Mouse (Mus musculus) hindbrain, embryonic 12.5 days (tissue): ENCODE measurements around the gene Nudc. TPM values are rescaled to one million over a fixed set of nuclear protein-coding genes. Genes with fewer than 3 reads are reported as not detected.

Experiments used
- ATAC-seq: fragments of 200-750 bp; cut with Nextera tagmentation; 2 replicates; pipeline ENCODE4 v1.8.0; 2017; ENCODE audit warnings: moderate TSS enrichment; ENCODE audit not compliant: low FRiP score
- H3K27ac ChIP-seq: fragments of 300-500 bp; sonication (generic); 2 replicates; pipeline ENCODE4 v1.5.1; 2016; ENCODE audit warnings: mild to moderate bottlenecking
- H3K27me3 ChIP-seq: fragments of 300-500 bp; sonication (generic); 2 replicates; pipeline ENCODE4 v1.6.1; 2016; ENCODE audit warnings: mild to moderate bottlenecking
- H3K36me3 ChIP-seq: fragments of 300-500 bp; sonication (generic); 2 replicates; pipeline ENCODE4 v1.6.1; 2016; ENCODE audit warnings: mild to moderate bottlenecking
- H3K4me1 ChIP-seq: fragments of 300-500 bp; sonication (generic); 2 replicates; pipeline ENCODE4 v1.6.1; 2016
- H3K4me2 ChIP-seq: fragments of 300-500 bp; sonication (generic); replicated peaks from 2 replicates; pipeline ENCODE4 v1.6.1; 2016; ENCODE audit warnings: mild to moderate bottlenecking
- H3K4me3 ChIP-seq: fragments of 300-500 bp; sonication (generic); 2 replicates; pipeline ENCODE4 v1.5.1; 2016; ENCODE audit warnings: mild to moderate bottlenecking
- H3K9ac ChIP-seq: fragments of 300-500 bp; sonication (generic); 2 replicates; pipeline ENCODE4 v1.6.1; 2016; ENCODE audit warnings: mild to moderate bottlenecking, moderate library complexity
- H3K9me3 ChIP-seq: fragments of 300-500 bp; sonication (generic); replicated peaks from 2 replicates; pipeline ENCODE4 v1.6.1; 2016; ENCODE audit warnings: mild to moderate bottlenecking
- WGBS: fragments of 180-500 bp; shearing (Covaris S2); methylation state at CpG from one replicate; pipeline ENCODE4 v1.1.7; 2016; 5-methylcytosine and 5-hydroxymethylcytosine counted together
- polyA plus RNA-seq: library from polyadenylated mRNA; unstranded; fragments of >200 nt; fragmentation: Nextera tagmentation; extraction: Ambion mirVana; gene quantifications from 2 replicates; pipeline ENCODE4 v1.2.1, GENCODE M21; 2016

Nudc gene
- polyA plus RNA-seq, 1 experiment from 2014 or later: 326 TPM

DNA sequence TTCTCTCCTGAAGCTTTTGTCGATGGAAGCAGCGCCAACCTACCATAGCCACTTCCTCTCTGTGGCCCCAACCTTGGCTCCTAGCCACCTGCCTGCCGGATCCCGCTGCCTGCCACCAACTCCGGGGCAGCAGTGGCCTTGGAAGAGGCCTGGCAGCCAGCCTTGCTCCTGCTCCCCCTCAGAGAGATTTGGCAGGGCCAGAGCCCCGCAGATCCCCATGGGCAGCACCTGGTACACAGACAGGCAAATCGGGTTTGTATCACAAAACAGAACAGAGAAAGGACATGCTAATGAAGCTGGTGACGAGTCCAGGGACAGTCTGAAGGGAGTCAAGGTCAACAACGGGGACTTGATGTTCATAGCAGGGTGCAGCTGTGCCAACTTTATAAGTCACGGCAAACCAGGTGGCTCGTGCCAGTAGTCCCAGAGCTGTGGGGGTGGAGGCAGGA is 17.4 kb upstream of the Nudc start:
- Histone ChIP-seq H3K27ac (no peak overlapping the region), H3K9ac (no peak overlapping the region), H3K36me3 (no peaks in the 10 kb centered on the region), H3K4me1 (no peaks in the 10 kb centered on the region), H3K27me3 (no peaks in the 10 kb centered on the region), H3K4me3 (no peak overlapping the region), H3K4me2 (no peak overlapping the region), H3K9me3 (no peaks in the 10 kb centered on the region; the same call in 1 of the 2 replicates)
- 78% methylated on average over 11 of the region's 11 CpGs for WGBS
- no peak for ATAC-seq

GRCm38 (mm10) chr4:133561622-133562021 is 15.8 kb upstream of the Nudc start:
- Histone ChIP-seq H3K4me1 (no peaks in the 10 kb centered on the region), H3K9me3 (no peaks in the 10 kb centered on the region; the same call in 1 of the 2 replicates), H3K27me3 (no peaks in the 10 kb centered on the region), H3K4me2 (no peak overlapping the region), H3K36me3 (no peaks in the 10 kb centered on the region), H3K27ac (no peak overlapping the region), H3K9ac (no peak overlapping the region), H3K4me3 (no peak overlapping the region)
- 73% methylated on average over 4 of the region's 4 CpGs for WGBS
- no peak for ATAC-seq

GRCm38 (mm10) chr4:133559846-133560245 is 14.1 kb upstream of the Nudc start:
- H3K36me3 ChIP-seq: no peaks in the 10 kb centered on the region
- H3K4me1 ChIP-seq: no peaks in the 10 kb centered on the region
- H3K9me3 ChIP-seq: no peaks in the 10 kb centered on the region; the same call in 1 of the 2 replicates
- 77% methylated on average over 4 of the region's 4 CpGs for WGBS
- ATAC-seq: no peak
- H3K4me3 ChIP-seq: no peak overlapping the region
- no peaks in the 10 kb centered on the region; the same call in 1 of the 2 replicates for H3K27me3 ChIP-seq
- no peak overlapping the region for H3K9ac ChIP-seq
- H3K4me2 ChIP-seq: no peak overlapping the region
- H3K27ac ChIP-seq: no peak overlapping the region

DNA sequence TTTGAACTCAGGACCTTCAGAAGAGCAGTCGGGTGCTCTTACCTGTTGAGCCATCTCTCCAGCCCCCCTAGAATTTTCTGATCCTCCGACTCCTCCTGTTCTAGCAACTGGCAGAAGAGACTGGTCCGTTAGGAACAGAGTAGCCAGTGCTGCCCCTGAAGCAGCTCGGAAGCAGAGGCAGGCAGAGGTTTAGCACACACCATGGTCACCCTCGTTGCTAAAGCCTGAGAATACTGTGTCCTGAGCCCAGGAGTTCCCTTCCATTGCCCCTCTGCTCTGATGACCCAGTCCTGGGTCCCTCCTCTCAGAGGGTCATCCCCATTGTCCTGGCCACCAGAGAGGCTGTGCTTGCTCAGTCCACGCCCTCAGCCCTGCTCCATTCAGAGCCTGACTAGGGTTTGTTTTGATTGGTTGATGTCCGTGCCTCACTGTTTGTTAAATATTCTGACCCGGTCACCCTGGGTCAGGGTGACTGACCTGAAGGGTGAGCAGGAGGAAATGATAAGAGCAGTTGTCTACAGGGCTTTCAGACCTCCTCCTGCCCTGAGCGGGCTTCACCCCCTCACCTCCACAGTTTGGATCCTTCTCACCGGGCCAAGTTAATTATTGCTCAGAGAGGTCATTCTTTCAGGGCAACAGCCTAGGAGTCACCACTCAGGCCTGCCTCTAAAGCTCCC is 11.4 kb upstream of the Nudc start:
- Histone ChIP-seq H3K4me3 (no peak overlapping the region), H3K36me3 (no peaks in the 10 kb centered on the region), H3K27ac (no peak overlapping the region), H3K9me3 (no peaks in the 10 kb centered on the region), H3K27me3 (peaks cover 8% of the 10 kb centered on the region), H3K9ac (no peak overlapping the region), H3K4me2 (no peak overlapping the region), H3K4me1 (no peaks in the 10 kb centered on the region)
- no peak for ATAC-seq
- 26% methylated on average over 10 of the region's 10 CpGs for WGBS

DNA sequence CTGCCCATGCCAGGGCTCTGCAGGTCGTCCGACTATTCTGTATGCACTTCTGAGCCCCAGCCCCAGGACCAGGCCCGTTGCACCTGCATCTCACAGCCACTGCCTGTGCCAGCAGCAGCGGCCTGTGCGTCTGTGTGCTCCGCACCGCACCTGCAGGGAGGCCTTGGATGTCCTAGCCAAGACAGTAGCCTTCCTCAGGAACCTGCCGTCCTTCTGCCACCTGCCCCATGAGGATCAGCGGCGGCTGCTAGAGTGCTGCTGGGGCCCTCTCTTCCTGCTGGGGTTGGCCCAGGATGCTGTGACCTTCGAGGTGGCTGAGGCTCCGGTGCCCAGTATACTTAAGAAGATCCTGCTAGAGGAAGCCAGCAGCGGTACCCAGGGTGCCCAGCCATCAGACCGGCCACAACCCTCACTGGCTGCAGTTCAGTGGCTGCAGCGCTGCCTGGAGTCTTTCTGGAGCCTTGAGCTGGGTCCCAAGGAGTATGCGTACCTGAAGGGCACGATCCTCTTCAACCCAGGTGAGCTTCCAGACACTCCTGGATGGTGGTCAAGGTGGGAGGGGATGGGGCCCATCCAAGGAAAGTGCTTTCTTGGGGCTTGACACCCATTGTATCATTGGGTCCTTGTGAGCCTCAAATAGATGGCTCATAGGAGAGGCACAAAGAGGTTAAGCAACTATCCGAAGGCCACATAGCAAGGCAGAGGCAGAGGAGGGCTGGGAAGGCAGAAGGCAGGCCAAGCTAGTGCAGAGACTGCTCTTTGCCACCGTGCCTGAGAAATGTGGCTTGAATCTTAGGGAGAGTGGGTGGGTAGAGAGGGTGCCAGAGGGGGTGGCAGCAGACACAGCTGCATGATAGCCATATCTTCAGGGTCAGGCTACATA is 7.9 kb upstream of the Nudc start:
- no peak for ATAC-seq
- WGBS: 71% methylated on average over 19 of the region's 19 CpGs
- no peak overlapping the region for H3K9ac ChIP-seq
- H3K36me3 ChIP-seq: no peaks in the 10 kb centered on the region
- H3K9me3 ChIP-seq: no peaks in the 10 kb centered on the region
- no peak overlapping the region for H3K4me3 ChIP-seq
- no peaks in the 10 kb centered on the region for H3K4me1 ChIP-seq
- no peak overlapping the region for H3K4me2 ChIP-seq
- H3K27ac ChIP-seq: no peak overlapping the region
- H3K27me3 ChIP-seq: peaks cover 13% of the 10 kb centered on the region

- 74% methylated on average over 10 of the region's 10 CpGs for whole genome bisulfite sequencing
- ATAC-seq: no peak
- no peaks in the 10 kb centered on the region for H3K36me3 ChIP-seq
- no peaks in the 10 kb centered on the region for H3K4me1 ChIP-seq
- no peak within 1 kb of the TSS for H3K9ac ChIP-seq
- H3K4me3 ChIP-seq: no peak within 1 kb of the TSS
- H3K4me2 ChIP-seq: no peak within 1 kb of the TSS
- peaks cover 13% of the 10 kb centered on the region for H3K27me3 ChIP-seq
- H3K27ac ChIP-seq: no peak within 1 kb of the TSS
- no peaks in the 10 kb centered on the region for H3K9me3 ChIP-seq
These were observed 7.1 kb upstream of the Nudc start, which contains the start of gene Nr0b2 for GRCm38 (mm10) chr4:133552768-133553447. TSS of gene Nr0b2 (plus strand) at chr4:133553376.

- peaks cover 13% of the 10 kb centered on the region for H3K27me3 ChIP-seq
- H3K4me3 ChIP-seq: no peak overlapping the region
- H3K9ac ChIP-seq: no peak overlapping the region
- no peak overlapping the region for H3K27ac ChIP-seq
- no peaks in the 10 kb centered on the region for H3K36me3 ChIP-seq
- ATAC-seq: no peak
- H3K9me3 ChIP-seq: no peaks in the 10 kb centered on the region
- 88% methylated on average over 1 of the region's 1 CpGs for WGBS
- H3K4me1 ChIP-seq: no peaks in the 10 kb centered on the region
- no peak overlapping the region for H3K4me2 ChIP-seq
These were observed 6.2 kb upstream of the Nudc start for GRCm38 (mm10) chr4:133552029-133552428.

DNA sequence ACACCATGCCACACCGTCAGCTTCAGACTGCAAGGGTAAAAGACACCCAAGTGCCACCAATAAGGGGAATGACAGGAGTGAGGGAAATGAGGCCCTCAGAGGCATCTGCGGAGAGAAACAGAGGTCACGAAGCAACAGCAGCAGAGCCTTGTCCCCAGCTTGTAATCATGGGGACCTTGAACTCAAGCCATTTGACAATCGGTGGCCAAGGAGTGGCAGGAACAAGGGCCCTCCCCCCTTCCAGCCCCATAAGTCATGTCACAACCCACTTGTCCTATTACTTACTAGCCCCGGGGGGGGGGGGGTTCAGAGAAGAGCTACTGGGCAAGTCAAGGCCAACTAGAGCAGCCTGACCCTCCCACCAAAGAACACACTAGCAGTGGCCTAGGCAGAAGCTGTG is 9.1 kb downstream of the Nudc start:
- Histone ChIP-seq H3K27ac (no peak overlapping the region), H3K4me3 (no peak overlapping the region), H3K4me2 (no peak overlapping the region), H3K4me1 (no peaks in the 10 kb centered on the region), H3K9me3 (no peaks in the 10 kb centered on the region), H3K36me3 (peaks cover 91% of the 10 kb centered on the region), H3K9ac (no peak overlapping the region), H3K27me3 (no peaks in the 10 kb centered on the region)
- 96% methylated on average over 5 of the region's 5 CpGs for WGBS
- ATAC-seq: no peak

- WGBS: 92% methylated on average over 3 of the region's 3 CpGs
- H3K4me1 ChIP-seq: no peaks in the 10 kb centered on the region
- no peak overlapping the region for H3K4me3 ChIP-seq
- no peaks in the 10 kb centered on the region for H3K27me3 ChIP-seq
- ATAC-seq: no peak
- no peak overlapping the region for H3K27ac ChIP-seq
- H3K4me2 ChIP-seq: no peak overlapping the region
- peaks cover 93% of the 10 kb centered on the region for H3K36me3 ChIP-seq
- H3K9ac ChIP-seq: no peak overlapping the region
- H3K9me3 ChIP-seq: no peaks in the 10 kb centered on the region
These were observed 9.7 kb downstream of the Nudc start for GRCm38 (mm10) chr4:133536081-133536480.

DNA sequence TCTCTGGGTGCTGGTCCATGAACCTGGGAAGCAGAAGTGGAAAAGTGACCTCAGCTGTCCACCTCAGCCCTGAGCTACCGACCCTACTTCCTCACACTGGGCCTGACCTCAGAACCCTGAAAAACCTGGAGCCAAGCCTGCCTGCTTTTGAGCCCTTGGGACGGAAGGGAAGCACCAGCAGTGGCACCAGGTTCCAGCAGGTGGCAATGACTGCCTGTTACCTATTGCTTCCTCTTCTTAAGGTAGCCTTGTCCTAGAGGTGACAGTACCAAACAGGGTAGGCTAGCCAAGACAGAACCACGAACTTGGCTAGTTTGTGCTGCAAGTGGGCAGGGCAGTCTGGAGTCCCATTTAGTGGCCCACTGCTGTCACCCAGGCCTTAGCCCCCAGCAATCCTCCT is 13.0 kb downstream of the Nudc start:
- 85% methylated on average over 3 of the region's 3 CpGs for WGBS
- Histone ChIP-seq H3K4me1 (no peaks in the 10 kb centered on the region), H3K27me3 (no peaks in the 10 kb centered on the region), H3K9ac (no peak overlapping the region), H3K4me2 (no peak overlapping the region), H3K27ac (no peak overlapping the region), H3K9me3 (no peaks in the 10 kb centered on the region), H3K4me3 (no peak overlapping the region), H3K36me3 (peaks cover 96% of the 10 kb centered on the region)
- ATAC-seq: no peak

GRCm38 (mm10) chr4:133527788-133528187 is 18.0 kb downstream of the Nudc start:
- WGBS: 73% methylated on average over 16 of the region's 16 CpGs
- Histone ChIP-seq H3K9me3 (no peaks in the 10 kb centered on the region), H3K9ac (no peak overlapping the region), H3K4me3 (no peak overlapping the region), H3K4me1 (no peaks in the 10 kb centered on the region), H3K27ac (no peak overlapping the region), H3K36me3 (peaks cover 48% of the 10 kb centered on the region), H3K27me3 (no peaks in the 10 kb centered on the region), H3K4me2 (no peak overlapping the region)
- no peak for ATAC-seq

DNA sequence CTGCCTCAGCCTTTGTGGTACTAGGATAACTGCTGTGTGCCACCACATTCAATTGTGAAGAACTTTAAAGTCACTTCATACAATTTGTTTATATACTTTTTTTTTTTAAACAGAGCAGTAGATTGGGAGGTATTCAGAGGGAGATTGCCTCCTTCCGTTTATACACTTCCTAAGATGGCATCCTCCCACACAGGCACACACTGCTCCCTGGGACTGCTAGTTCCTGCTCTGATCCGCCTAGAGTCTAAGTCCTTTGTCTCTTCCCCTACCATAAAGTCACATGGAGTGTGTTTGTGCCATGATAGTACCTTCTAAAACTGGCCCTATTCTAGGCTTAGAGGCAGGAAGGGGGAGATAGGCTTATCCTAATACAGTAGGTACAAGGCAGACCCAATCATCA is 24.3 kb downstream of the Nudc start:
- Histone ChIP-seq H3K4me3 (no peak overlapping the region), H3K27me3 (peaks cover 52% of the 10 kb centered on the region), H3K9ac (no peak overlapping the region), H3K4me1 (peaks cover 7% of the 10 kb centered on the region), H3K36me3 (no peaks in the 10 kb centered on the region), H3K4me2 (no peak overlapping the region), H3K27ac (no peak overlapping the region), H3K9me3 (no peaks in the 10 kb centered on the region)
- no peak for ATAC-seq
- WGBS: 74% methylated on average over 2 of the region's 2 CpGs
